10 mouse cellular contexts compared by ENCODE assay signal in genomic region chr17:34101185-34101584, GRCm38 (mm10). TPM values are rescaled to one million over a fixed set of nuclear protein-coding genes. Genes with fewer than 3 reads are reported as not detected.
A peak's percentile ranks its signal among the peaks of the same experiment; 100 is the strongest.
DNase-seq lines count a peak whose midpoint lies in the region; ATAC-seq and TF ChIP-seq lines count a peak whose summit lies in the region.
"Had no signal": no experiment of that assay in that cellular context is flagged by ENCODE, and none has a peak within 500 bp of the region (broad histone marks: within the 10 kb centered on the region; RNA-seq: fewer than 3 reads in every experiment).

No protein-coding gene starts in this region.

- H3K36me3 ChIP-seq in kidney, embryonic 15.5 days = no peaks in the 10 kb centered on the region
- no peaks in the 10 kb centered on the region for H3K36me3 ChIP-seq in hindbrain, postnatal 0 days (ENCODE audit: insufficient read depth, low read length)
- no peaks in the 10 kb centered on the region for H3K36me3 ChIP-seq in neural tube, embryonic 13.5 days
- H3K36me3 ChIP-seq: heart, embryonic 15.5 days had no signal

- DNase-seq in kidney, postnatal 14 days = no peak
- DNase-seq in hindbrain, postnatal 0 days (ENCODE audit: low spot score) = no peak
- DNase-seq in cerebellum, postnatal 36 days = no peak
- no peak for DNase-seq in heart, adult 9 months (ENCODE audit: low spot score in 2 of 2)
- no peak for DNase-seq in left cerebral cortex, adult 18-20 months (ENCODE audit: low spot score in 2 of 2)

- 0 out of 2 replicates have a peak, but pooled peaks have one; percentile 28 for ATAC-seq in kidney, embryonic 15.5 days (replicated peaks; ENCODE audit: low FRiP score)
- peak; percentile 43 for ATAC-seq in erythroblast, adult 5-6 weeks (replicated peaks; ENCODE audit: low FRiP score, poor library complexity, severe bottlenecking)
- 0 out of 2 replicates have a peak, but pooled peaks have one; percentile 10 for ATAC-seq in hindbrain, postnatal 0 days
- peak; percentile 54 for ATAC-seq in neural tube, embryonic 13.5 days (ENCODE audit: low read depth)

- no peak for TF ChIP-seq CTCF in hindbrain, postnatal 0 days (IDR thresholded peaks at IDR 0.05; ENCODE audit: low read depth)

- H3K27ac ChIP-seq in kidney, embryonic 15.5 days = no peak overlapping the region
- no peak overlapping the region for H3K27ac ChIP-seq in hindbrain, postnatal 0 days
- no peak overlapping the region for H3K27ac ChIP-seq in neural tube, embryonic 13.5 days (replicated peaks)

- 34% methylated on average over 5 of the region's 5 CpGs for WGBS in kidney, embryonic 15.5 days
- 24% methylated on average over 5 of the region's 5 CpGs for WGBS in hindbrain, postnatal 0 days
- WGBS in neural tube, embryonic 13.5 days = 35% methylated on average over 5 of the region's 5 CpGs

- H3K4me3 ChIP-seq in kidney, embryonic 15.5 days (replicated peaks) = no peak overlapping the region
- no peak overlapping the region for H3K4me3 ChIP-seq in hindbrain, postnatal 0 days (ENCODE audit: low read length)
- H3K4me3 ChIP-seq in neural tube, embryonic 13.5 days = no peak overlapping the region

- H3K4me1 ChIP-seq in kidney, embryonic 15.5 days = peaks cover 12% of the 10 kb centered on the region
- H3K4me1 ChIP-seq in hindbrain, postnatal 0 days (ENCODE audit: insufficient read depth, low read length) = no peaks in the 10 kb centered on the region
- peaks cover 10% of the 10 kb centered on the region; the same call in 1 of the 2 replicates for H3K4me1 ChIP-seq in neural tube, embryonic 13.5 days (replicated peaks)

- no peaks in the 10 kb centered on the region for H3K9me3 ChIP-seq in kidney, embryonic 15.5 days (replicated peaks)
- H3K9me3 ChIP-seq in hindbrain, postnatal 0 days (ENCODE audit: low read length) = no peaks in the 10 kb centered on the region
- no peaks in the 10 kb centered on the region for H3K9me3 ChIP-seq in neural tube, embryonic 13.5 days
- H3K9me3 ChIP-seq: heart, embryonic 15.5 days had no signal

- no peak overlapping the region for H3K4me2 ChIP-seq in kidney, embryonic 15.5 days
- no peak overlapping the region for H3K4me2 ChIP-seq in hindbrain, postnatal 0 days (ENCODE audit: low read depth, low read length)
- no peak overlapping the region for H3K4me2 ChIP-seq in neural tube, embryonic 13.5 days

- no peaks in the 10 kb centered on the region; the same call in 1 of the 2 replicates for H3K27me3 ChIP-seq in kidney, embryonic 15.5 days
- H3K27me3 ChIP-seq in hindbrain, postnatal 0 days (ENCODE audit: insufficient read depth, low read length) = no peaks in the 10 kb centered on the region
- peaks cover 8% of the 10 kb centered on the region; the same call in 1 of the 2 replicates for H3K27me3 ChIP-seq in neural tube, embryonic 13.5 days
- H3K27me3 ChIP-seq: heart, embryonic 15.5 days had no signal

- H3K9ac ChIP-seq in kidney, embryonic 15.5 days = no peak overlapping the region
- no peak overlapping the region for H3K9ac ChIP-seq in hindbrain, postnatal 0 days (replicated peaks; ENCODE audit: low read length)
- no peak overlapping the region for H3K9ac ChIP-seq in neural tube, embryonic 13.5 days

RNA-seq across cellular contexts. Expression of gene H2-Oa, which starts 9.0 kb away (rescaled TPM):
- polyA plus RNA-seq in kidney, embryonic 15.5 days (2015; fragmentation: Nextera tagmentation; extraction: Ambion mirVana) = 0.39 and 0.64 TPM in 2 replicates
- 0.84 and 7.9 TPM in 2 replicates for total RNA-seq in erythroblast, adult 5-6 weeks (2015; ENCODE audit: low replicate concordance)
- total RNA-seq in erythroblast, adult 5-6 weeks (2017; ENCODE audit: low replicate concordance) = 1.1 TPM in 1 of 2 replicates, not detected in the other
- not detected in 2 replicates for total RNA-seq in hindbrain, postnatal 0 days (2014; rRNA removed)
- polyA plus RNA-seq in hindbrain, postnatal 0 days (2015; fragmentation: Nextera tagmentation; extraction: Ambion mirVana) = 0.23 and 0.31 TPM in 2 replicates
- 0.24 and 0.41 TPM in 2 replicates for polyA plus RNA-seq in neural tube, embryonic 13.5 days (2015; fragmentation: Nextera tagmentation; extraction: Ambion mirVana)
- total RNA-seq in left cerebral cortex, adult 18-20 months (2021) = not detected
- total RNA-seq: adrenal gland, postnatal 36 days had no signal

RNA-seq across cellular contexts. Expression of gene H2-DMa, which starts 18.2 kb away (rescaled TPM):
- polyA plus RNA-seq in kidney, embryonic 15.5 days (2015; fragmentation: Nextera tagmentation; extraction: Ambion mirVana) = 14.8 and 15.9 TPM in 2 replicates
- total RNA-seq in erythroblast, adult 5-6 weeks (2015; ENCODE audit: low replicate concordance) = 15.9 and 37.5 TPM in 2 replicates
- 11.7 and 13.3 TPM in 2 replicates for total RNA-seq in erythroblast, adult 5-6 weeks (2017; ENCODE audit: low replicate concordance)
- total RNA-seq in hindbrain, postnatal 0 days (2014; rRNA removed) = 30.9 and 31.3 TPM in 2 replicates
- polyA plus RNA-seq in hindbrain, postnatal 0 days (2015; fragmentation: Nextera tagmentation; extraction: Ambion mirVana) = 23.5 and 24.1 TPM in 2 replicates
- polyA plus RNA-seq in neural tube, embryonic 13.5 days (2015; fragmentation: Nextera tagmentation; extraction: Ambion mirVana) = 16.0 and 17.7 TPM in 2 replicates
- 10 to 100 TPM; 22.3 to 26.5 TPM for total RNA-seq in left cerebral cortex, adult 18-20 months (2021)

RNA-seq across cellular contexts. Expression of gene Brd2, which starts 21.2 kb away (rescaled TPM):
- 135 and 140 TPM in 2 replicates for polyA plus RNA-seq in kidney, embryonic 15.5 days (2015; fragmentation: Nextera tagmentation; extraction: Ambion mirVana)
- total RNA-seq in erythroblast, adult 5-6 weeks (2015; ENCODE audit: low replicate concordance) = 36.1 and 75.0 TPM in 2 replicates
- 114 and 135 TPM in 2 replicates for total RNA-seq in erythroblast, adult 5-6 weeks (2017; ENCODE audit: low replicate concordance)
- 180 and 195 TPM in 2 replicates for total RNA-seq in hindbrain, postnatal 0 days (2014; rRNA removed)
- polyA plus RNA-seq in hindbrain, postnatal 0 days (2015; fragmentation: Nextera tagmentation; extraction: Ambion mirVana) = 101 and 108 TPM in 2 replicates
- polyA plus RNA-seq in neural tube, embryonic 13.5 days (2015; fragmentation: Nextera tagmentation; extraction: Ambion mirVana) = 137 and 167 TPM in 2 replicates
- total RNA-seq in left cerebral cortex, adult 18-20 months (2021) = 100 to 1,000 TPM; 177 to 179 TPM

RNA-seq across cellular contexts. Expression of gene H2-DMb2, which starts 41.9 kb away (rescaled TPM):
- 22.6 and 25.3 TPM in 2 replicates for polyA plus RNA-seq in kidney, embryonic 15.5 days (2015; fragmentation: Nextera tagmentation; extraction: Ambion mirVana)
- 2.5 TPM in 1 of 2 replicates, not detected in the other for total RNA-seq in erythroblast, adult 5-6 weeks (2015; ENCODE audit: low replicate concordance)
- 3.2 and 3.6 TPM in 2 replicates for total RNA-seq in erythroblast, adult 5-6 weeks (2017; ENCODE audit: low replicate concordance)
- total RNA-seq in hindbrain, postnatal 0 days (2014; rRNA removed) = 0.16 TPM in 1 of 2 replicates, not detected in the other
- 0.58 and 0.59 TPM in 2 replicates for polyA plus RNA-seq in hindbrain, postnatal 0 days (2015; fragmentation: Nextera tagmentation; extraction: Ambion mirVana)
- polyA plus RNA-seq in neural tube, embryonic 13.5 days (2015; fragmentation: Nextera tagmentation; extraction: Ambion mirVana) = not detected in 2 replicates
- 1 to 10 TPM; 1.2 to 1.8 TPM for total RNA-seq in left cerebral cortex, adult 18-20 months (2021)

RNA-seq across cellular contexts. Expression of gene H2-DMb1, which starts 51.7 kb away (rescaled TPM):
- polyA plus RNA-seq in kidney, embryonic 15.5 days (2015; fragmentation: Nextera tagmentation; extraction: Ambion mirVana) = 4.9 and 6.0 TPM in 2 replicates
- 6.1 and 9.6 TPM in 2 replicates for total RNA-seq in erythroblast, adult 5-6 weeks (2015; ENCODE audit: low replicate concordance)
- total RNA-seq in erythroblast, adult 5-6 weeks (2017; ENCODE audit: low replicate concordance) = 7.1 and 15.8 TPM in 2 replicates
- 1.8 and 3.0 TPM in 2 replicates for total RNA-seq in hindbrain, postnatal 0 days (2014; rRNA removed)
- 1.4 and 1.8 TPM in 2 replicates for polyA plus RNA-seq in hindbrain, postnatal 0 days (2015; fragmentation: Nextera tagmentation; extraction: Ambion mirVana)
- not detected in 2 replicates for polyA plus RNA-seq in neural tube, embryonic 13.5 days (2015; fragmentation: Nextera tagmentation; extraction: Ambion mirVana)
- 1 to 10 TPM; 2.2 to 2.7 TPM for total RNA-seq in left cerebral cortex, adult 18-20 months (2021)
